Mouse (Mus musculus) cortical plate, adult 2 months (tissue): ENCODE measurements around the gene Man2a1.

Experiments
- CTCF ChIP-seq: fragments of 200-500 bp; IDR thresholded peaks from 2 replicates; pipeline ENCODE4 v1.5.1; 2011; ENCODE audit warnings: mild to moderate bottlenecking, control low read depth, low read length; ENCODE audit not compliant: insufficient read depth; ENCODE audit errors: extremely low read depth
- POLR2A ChIP-seq: fragments of 200-500 bp; IDR thresholded peaks from 2 replicates; pipeline ENCODE4 v1.6.1; 2011; ENCODE audit warnings: mild to moderate bottlenecking, low read length, control low read depth; ENCODE audit not compliant: insufficient read depth; ENCODE audit errors: extremely low read depth

- TF ChIP-seq CTCF = peak; percentile 37; the same call in 1 of the 2 replicates
- no peak for TF ChIP-seq POLR2A
Measured at GRCm38 (mm10) chr17:64599916-64600315, 620 bp upstream of the Man2a1 start.
